Mouse (Mus musculus): ENCODE data around the gene Gins1.
A peak's percentile ranks its signal among the peaks of the same experiment; 100 is the strongest.
"Not testable (repeated sequence)": the region's sequence is repeated elsewhere in the genome, so short reads cannot be mapped to it uniquely, and the experiment has no call there.

Gene Gins1

GRCm38 (mm10) chr2:150904936-150905450 is at the start of gene Gins1:
Gene Gins1 (plus strand): TSS chr2:150905400.
- no peak for DNase-seq (ENCODE audit: low spot score in 2 of 2)

- DNase-seq (ENCODE audit: low spot score in 2 of 2) = no peak
Measured at GRCm38 (mm10) chr2:150858724-150859487, 46.3 kb upstream of the Gins1 start.

- no peak for DNase-seq (ENCODE audit: low spot score in 2 of 2)
Measured at GRCm38 (mm10) chr2:150859709-150860470, 45.3 kb upstream of the Gins1 start.

- no peak for DNase-seq (ENCODE audit: low spot score in 2 of 2)
Measured at GRCm38 (mm10) chr2:150861128-150861527, 44.1 kb upstream of the Gins1 start.

GRCm38 (mm10) chr2:150867021-150867420 is 38.2 kb upstream of the Gins1 start:
- DNase-seq (ENCODE audit: low spot score in 2 of 2) = no peak

GRCm38 (mm10) chr2:150869446-150869845 is 35.8 kb upstream of the Gins1 start:
- DNase-seq (ENCODE audit: low spot score in 2 of 2) = no peak

GRCm38 (mm10) chr2:150874508-150874907 is 30.7 kb upstream of the Gins1 start:
- no peak for DNase-seq (ENCODE audit: low spot score in 2 of 2)

- no peak for DNase-seq (ENCODE audit: low spot score in 2 of 2)
Measured at GRCm38 (mm10) chr2:150875226-150875625, 30.0 kb upstream of the Gins1 start.

GRCm38 (mm10) chr2:150877561-150877960 is 27.6 kb upstream of the Gins1 start:
- no peak for DNase-seq (ENCODE audit: low spot score in 2 of 2)

DNA sequence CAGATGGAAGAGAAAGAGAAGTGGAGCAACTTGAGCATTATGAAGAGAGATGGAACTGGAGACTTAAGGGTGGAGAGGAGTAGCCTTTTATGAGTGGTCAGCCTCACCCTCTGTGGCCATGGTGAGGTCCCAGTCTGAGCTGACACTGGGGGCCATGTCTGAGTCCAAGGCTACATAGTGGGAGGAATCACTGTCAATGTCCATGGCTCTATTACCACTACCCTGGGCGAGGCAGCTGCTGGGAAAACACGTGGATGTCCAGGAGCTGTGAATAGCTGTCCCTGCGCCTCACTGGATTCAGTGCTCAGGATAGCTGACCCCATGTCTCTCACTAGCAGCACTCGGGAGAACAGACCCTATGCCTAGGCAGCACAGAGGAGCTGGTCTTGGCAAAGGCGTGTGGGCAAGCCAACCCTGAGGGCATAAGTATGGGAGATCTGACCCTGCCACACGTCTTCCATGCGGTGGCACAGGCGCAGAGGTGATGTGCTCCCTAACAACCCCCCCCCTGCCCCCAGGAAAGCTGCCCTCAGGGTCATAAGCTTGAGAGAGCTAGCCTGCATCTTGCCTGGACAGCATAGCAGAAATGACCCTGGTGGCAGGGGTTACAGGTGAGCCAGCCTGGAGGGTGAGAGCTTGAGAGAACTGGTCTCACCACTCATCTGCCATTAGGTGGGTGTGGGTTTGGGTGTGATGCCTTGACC is 21.0 kb upstream of the Gins1 start:
- no peak for DNase-seq (ENCODE audit: low spot score in 2 of 2)

- no peak for DNase-seq (ENCODE audit: low spot score in 2 of 2)
Measured at GRCm38 (mm10) chr2:150884779-150885110, 20.5 kb upstream of the Gins1 start.

GRCm38 (mm10) chr2:150885814-150886213 is 19.4 kb upstream of the Gins1 start:
- no peak for DNase-seq (ENCODE audit: low spot score in 2 of 2)

GRCm38 (mm10) chr2:150886315-150886714 is 18.9 kb upstream of the Gins1 start:
- DNase-seq (ENCODE audit: low spot score in 2 of 2) = no peak

DNA sequence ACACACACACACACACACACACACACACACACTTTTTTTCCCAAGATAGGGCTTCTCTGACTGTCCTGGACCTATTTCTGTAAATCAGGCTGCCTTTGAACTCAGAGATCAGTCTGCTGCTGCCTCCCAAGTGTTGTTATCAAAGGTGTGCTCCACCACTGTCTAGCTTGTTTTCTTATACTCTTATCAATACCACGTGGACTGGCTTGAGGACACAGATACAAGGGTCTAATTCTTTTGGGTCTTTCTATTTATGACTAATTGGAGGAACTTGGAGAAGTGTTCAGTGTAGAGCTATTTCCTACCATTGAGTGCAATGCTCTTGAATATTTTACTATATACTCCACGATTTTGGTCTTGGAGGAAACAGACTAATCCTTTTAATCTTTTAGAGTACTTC is 17.8 kb upstream of the Gins1 start:
- no peak for DNase-seq (ENCODE audit: low spot score in 2 of 2)

- DNase-seq (ENCODE audit: low spot score in 2 of 2) = no peak
Measured at GRCm38 (mm10) chr2:150894617-150895267, 10.5 kb upstream of the Gins1 start.

DNA sequence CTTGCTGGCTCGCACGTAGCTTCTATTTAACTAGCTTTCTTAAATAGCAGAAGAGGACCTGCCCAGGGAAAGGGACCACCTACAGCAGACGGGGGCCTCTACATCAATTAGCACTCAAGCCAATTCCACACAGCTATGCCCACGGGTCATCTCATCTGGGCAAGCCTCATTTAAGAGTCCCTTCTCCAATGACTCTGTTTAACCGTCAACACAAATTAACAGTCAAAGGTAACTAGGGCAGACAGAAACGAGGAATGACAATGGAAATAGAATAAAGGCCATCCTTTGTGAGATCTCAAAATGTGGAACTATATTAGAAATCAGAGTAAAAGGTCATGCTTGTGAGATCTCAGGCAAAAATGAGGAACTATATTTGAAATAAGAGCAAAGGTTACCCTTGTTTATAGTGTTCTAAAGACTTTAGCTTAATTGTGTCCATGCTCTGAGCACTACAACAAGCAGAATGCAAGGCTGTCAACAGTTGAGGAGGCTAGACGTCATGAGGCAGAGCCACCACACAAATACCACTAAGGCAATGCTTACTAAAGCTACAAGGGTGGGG is 9.4 kb upstream of the Gins1 start:
- no peak for DNase-seq (ENCODE audit: low spot score in 2 of 2)

- no peak for DNase-seq (ENCODE audit: low spot score in 2 of 2)
Measured at GRCm38 (mm10) chr2:150900341-150900740, 4.9 kb upstream of the Gins1 start.

DNA sequence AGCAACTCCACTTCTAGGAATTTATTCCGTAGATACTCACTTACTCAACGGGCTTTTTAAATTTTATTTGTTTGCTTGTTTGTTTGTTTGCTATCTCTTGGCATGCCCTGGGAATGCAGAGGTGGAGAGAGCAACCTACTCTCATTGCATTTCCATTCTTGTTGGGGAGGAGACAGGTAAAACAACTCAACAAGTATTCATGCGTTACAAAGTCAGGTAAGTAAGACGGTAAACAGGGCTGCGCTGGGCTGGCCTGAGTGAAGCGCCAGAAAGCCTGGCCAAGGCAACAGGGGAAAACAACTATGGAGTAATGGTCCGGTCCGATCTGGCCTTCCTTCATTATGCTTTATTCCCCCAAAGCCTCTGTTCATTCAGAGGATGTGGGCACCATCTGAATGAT is 2.9 kb upstream of the Gins1 start:
- DNase-seq (ENCODE audit: low spot score in 2 of 2) = no peak

- peak; percentile 97 to 99 for DNase-seq (ENCODE audit: low spot score in 2 of 2)
Measured at GRCm38 (mm10) chr2:150904272-150904935, 796 bp upstream of the Gins1 start, which contains the start of gene Abhd12. Gene Abhd12 (minus strand): TSS chr2:150904741.

DNA sequence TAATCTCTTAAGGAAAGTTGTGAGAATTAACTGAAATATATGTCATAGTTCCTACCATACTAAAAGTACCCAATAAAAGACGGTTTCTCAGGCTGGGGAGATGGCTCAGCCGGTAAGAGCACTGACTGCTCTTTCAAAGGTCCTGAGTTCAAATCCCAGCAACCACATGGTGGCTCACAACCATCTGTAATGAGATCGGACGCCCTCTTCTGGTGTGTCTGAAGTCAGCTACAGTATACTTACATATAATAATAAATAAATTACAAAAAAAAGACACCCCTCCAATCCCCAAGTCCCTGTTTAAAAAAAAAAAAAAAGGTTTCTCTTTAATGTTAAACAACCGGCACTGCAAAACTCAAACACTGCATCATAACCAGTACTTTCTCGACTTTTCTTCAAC is 3.7 kb downstream of the Gins1 start:
- DNase-seq (ENCODE audit: low spot score in 2 of 2) = not testable (repeated sequence)

All from urinary bladder, postnatal 4 days (tissue).